Mouse (Mus musculus) heart, embryonic 16.5 days (tissue): Measurements from ENCODE around the gene Ldlrap1. TPM values are rescaled to one million over a fixed set of nuclear protein-coding genes. Genes with fewer than 3 reads are reported as not detected.

ENCODE experiments used
- ATAC-seq: fragments of 200-750 bp; cut with Nextera tagmentation; replicated peaks from 2 replicates; pipeline ENCODE4 v1.8.0; 2017; ENCODE audit warnings: moderate number of reproducible peaks; ENCODE audit not compliant: insufficient read depth, low FRiP score; ENCODE audit errors: extremely low read depth
- H3K27ac ChIP-seq: fragments of 300-500 bp; sonication (generic); 2 replicates; pipeline ENCODE4 v1.5.1; 2014; ENCODE audit warnings: mild to moderate bottlenecking, low read length, control low read depth, moderate library complexity
- H3K27me3 ChIP-seq: fragments of 300-500 bp; sonication (generic); 2 replicates; pipeline ENCODE4 v1.6.1; 2014; ENCODE audit warnings: low read length, mixed read lengths; ENCODE audit not compliant: control insufficient read depth, insufficient read depth
- H3K36me3 ChIP-seq: fragments of 300-500 bp; sonication (generic); 2 replicates; pipeline ENCODE4 v1.6.1; 2014; ENCODE audit not compliant: control insufficient read depth, insufficient read depth
- H3K4me1 ChIP-seq: fragments of 300-500 bp; sonication (generic); 2 replicates; pipeline ENCODE4 v1.6.1; 2014; ENCODE audit warnings: low read length, mixed read lengths; ENCODE audit not compliant: control insufficient read depth, insufficient read depth
- H3K4me2 ChIP-seq: fragments of 300-500 bp; sonication (generic); 2 replicates; pipeline ENCODE4 v1.6.1; 2014; ENCODE audit warnings: low read depth, mild to moderate bottlenecking, control low read depth, low read length
- H3K4me3 ChIP-seq: fragments of 300-500 bp; sonication (generic); 2 replicates; pipeline ENCODE4 v1.5.1; 2014; ENCODE audit warnings: mild to moderate bottlenecking, control low read depth, low read length
- H3K9ac ChIP-seq: fragments of 300-500 bp; sonication (generic); 2 replicates; pipeline ENCODE4 v1.6.1; 2014; ENCODE audit warnings: low read length, control low read depth
- H3K9me3 ChIP-seq: fragments of 300-500 bp; sonication (generic); replicated peaks from 2 replicates; pipeline ENCODE4 v1.6.1; 2016; ENCODE audit warnings: low read length; ENCODE audit not compliant: control insufficient read depth
- WGBS: fragments of 180-500 bp; shearing (Covaris S2); extraction: QIAGEN DNeasy Blood & Tissue Kit; methylation state at CpG from one replicate; pipeline ENCODE4 v1.1.7; 2014; 5-methylcytosine and 5-hydroxymethylcytosine counted together
- polyA plus RNA-seq: library from polyadenylated mRNA; unstranded; fragments of >200 nt; fragmentation: Nextera tagmentation; extraction: Ambion mirVana; gene quantifications from 2 replicates; pipeline ENCODE4 v1.2.1, GENCODE M21; 2015

The Ldlrap1 gene
- polyA plus RNA-seq, 1 experiment from 2014 or later, result 14.7 TPM

- no peak overlapping the region for H3K27ac ChIP-seq
- peaks cover 37% of the 10 kb centered on the region for H3K4me1 ChIP-seq
- no peaks in the 10 kb centered on the region for H3K9me3 ChIP-seq
- H3K9ac ChIP-seq, result peak overlapping the region; percentile 91
- H3K4me2 ChIP-seq, result peak overlapping the region; percentile 90
- 13% methylated on average over 21 of the region's 21 CpGs for WGBS
- H3K36me3 ChIP-seq, result no peaks in the 10 kb centered on the region
- no peaks in the 10 kb centered on the region for H3K27me3 ChIP-seq
- H3K4me3 ChIP-seq, result peak overlapping the region; percentile 84
- ATAC-seq, result no peak
Observed at GRCm38 (mm10) chr4:134768226-134768888, 533 bp upstream of the Ldlrap1 start.

- Histone ChIP-seq H3K27ac (peak overlapping the region; percentile 58), H3K36me3 (no peaks in the 10 kb centered on the region), H3K4me1 (peaks cover 40% of the 10 kb centered on the region), H3K27me3 (no peaks in the 10 kb centered on the region), H3K4me2 (peak overlapping the region; percentile 90), H3K4me3 (peak overlapping the region; percentile 84), H3K9me3 (no peaks in the 10 kb centered on the region), H3K9ac (peak overlapping the region; percentile 91)
- ATAC-seq, result no peak; the same call in 1 of the 2 replicates
- WGBS, result 2% methylated on average over 21 of the region's 23 CpGs
Observed at GRCm38 (mm10) chr4:134766904-134767425, 859 bp downstream of the Ldlrap1 start.

GRCm38 (mm10) chr4:134766277-134766676 lies 1.5 kb downstream of the Ldlrap1 start:
- 64% methylated on average over 6 of the region's 6 CpGs for WGBS
- H3K9ac ChIP-seq, result no peak overlapping the region

GRCm38 (mm10) chr4:134764333-134764732 lies 3.5 kb downstream of the Ldlrap1 start:
- Histone ChIP-seq H3K27me3 (no peaks in the 10 kb centered on the region), H3K4me1 (peaks cover 65% of the 10 kb centered on the region), H3K4me2 (no peak overlapping the region), H3K27ac (no peak overlapping the region), H3K9me3 (no peaks in the 10 kb centered on the region), H3K4me3 (no peak overlapping the region), H3K9ac (no peak overlapping the region), H3K36me3 (no peaks in the 10 kb centered on the region)
- 24% methylated on average over 3 of the region's 3 CpGs for WGBS
- no peak for ATAC-seq

More at GRCm38 (mm10) chr4:134766277-134766676, 1.5 kb downstream of the Ldlrap1 start:
- no peak for ATAC-seq
- Histone ChIP-seq H3K36me3 (no peaks in the 10 kb centered on the region), H3K4me1 (peaks cover 46% of the 10 kb centered on the region), H3K9me3 (no peaks in the 10 kb centered on the region), H3K27me3 (no peaks in the 10 kb centered on the region), H3K4me3 (peak overlapping the region; percentile 84), H3K27ac (no peak overlapping the region), H3K4me2 (peak overlapping the region; percentile 90)

DNA sequence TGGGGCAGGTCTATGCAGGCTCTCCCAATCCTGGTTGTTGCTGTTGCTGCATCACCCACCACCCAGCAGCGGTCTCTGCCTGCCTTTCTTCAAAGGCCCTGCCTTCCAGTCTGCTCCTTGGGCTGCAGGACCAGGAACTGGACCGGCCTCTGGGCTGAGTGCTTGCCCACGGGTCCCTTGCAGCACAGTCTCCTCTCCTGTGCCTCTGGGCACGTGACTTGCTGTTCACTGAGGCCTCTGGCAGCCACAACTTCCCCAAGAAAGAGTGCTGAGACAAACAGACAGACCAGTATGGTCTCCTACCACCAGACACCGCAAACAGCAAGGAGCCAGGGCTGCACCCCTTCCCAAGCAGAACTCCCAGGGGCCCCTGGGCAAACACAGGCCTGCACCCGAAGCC lies 5.5 kb downstream of the Ldlrap1 start:
- H3K4me2 ChIP-seq, result no peak overlapping the region
- peak overlapping the region; percentile 28; the same call in 1 of the 2 replicates for H3K9ac ChIP-seq

GRCm38 (mm10) chr4:134760793-134761201 lies 7.0 kb downstream of the Ldlrap1 start:
- H3K4me3 ChIP-seq, result no peak overlapping the region
- H3K27ac ChIP-seq, result peak overlapping the region; percentile 69
- ATAC-seq, result peak; percentile 57
- H3K9me3 ChIP-seq, result no peaks in the 10 kb centered on the region
- no peaks in the 10 kb centered on the region for H3K36me3 ChIP-seq
- peak overlapping the region; percentile 45; the same call in 1 of the 2 replicates for H3K4me2 ChIP-seq
- H3K9ac ChIP-seq, result peak overlapping the region; percentile 12; the same call in 1 of the 2 replicates
- no peaks in the 10 kb centered on the region for H3K27me3 ChIP-seq
- WGBS, result 11% methylated on average over 9 of the region's 9 CpGs
- peaks cover 64% of the 10 kb centered on the region for H3K4me1 ChIP-seq

More for the DNA sequence above, 5.5 kb downstream of the Ldlrap1 start:
- Histone ChIP-seq H3K36me3 (no peaks in the 10 kb centered on the region), H3K4me1 (peaks cover 65% of the 10 kb centered on the region), H3K27me3 (no peaks in the 10 kb centered on the region), H3K9me3 (no peaks in the 10 kb centered on the region), H3K4me3 (no peak overlapping the region), H3K27ac (peak overlapping the region; percentile 14; the same call in 1 of the 2 replicates)
- WGBS, result 49% methylated on average over 6 of the region's 6 CpGs
- ATAC-seq, result no peak

- Histone ChIP-seq H3K4me3 (no peak overlapping the region), H3K36me3 (no peaks in the 10 kb centered on the region), H3K27me3 (no peaks in the 10 kb centered on the region), H3K9ac (no peak overlapping the region), H3K27ac (peak overlapping the region; percentile 69), H3K9me3 (no peaks in the 10 kb centered on the region), H3K4me1 (peaks cover 60% of the 10 kb centered on the region), H3K4me2 (peak overlapping the region; percentile 45; the same call in 1 of the 2 replicates)
- WGBS, result 63% methylated on average over 6 of the region's 6 CpGs
- no peak for ATAC-seq
Observed at GRCm38 (mm10) chr4:134760281-134760680, 7.5 kb downstream of the Ldlrap1 start.

GRCm38 (mm10) chr4:134759564-134759963 lies 8.3 kb downstream of the Ldlrap1 start:
- Histone ChIP-seq H3K27me3 (no peaks in the 10 kb centered on the region), H3K9ac (no peak overlapping the region), H3K4me3 (no peak overlapping the region), H3K4me2 (no peak overlapping the region), H3K27ac (no peak overlapping the region), H3K4me1 (peaks cover 59% of the 10 kb centered on the region), H3K36me3 (no peaks in the 10 kb centered on the region), H3K9me3 (no peaks in the 10 kb centered on the region)
- WGBS, result 75% methylated on average over 7 of the region's 7 CpGs
- no peak for ATAC-seq

DNA sequence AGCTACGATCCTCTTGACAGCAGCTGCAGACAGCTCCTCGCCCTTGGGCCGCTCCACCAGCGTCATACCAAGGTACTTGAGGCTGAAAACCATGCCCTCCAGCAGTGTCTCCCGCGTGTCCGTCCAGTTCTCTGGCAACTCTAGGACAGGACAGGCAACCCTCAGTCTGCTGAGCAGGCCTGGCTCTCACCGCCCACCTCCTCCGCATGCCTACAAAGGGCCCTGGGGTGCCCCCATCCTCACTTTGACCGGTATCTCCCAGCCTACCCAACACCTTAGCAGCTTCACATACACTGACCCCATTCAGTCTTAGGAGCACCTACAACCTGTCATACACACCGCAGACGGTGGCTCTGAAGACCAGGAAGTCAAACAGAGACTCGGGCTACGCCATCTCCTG lies 8.9 kb downstream of the Ldlrap1 start:
- WGBS, result 90% methylated on average over 14 of the region's 14 CpGs
- ATAC-seq, result no peak
- peaks cover 53% of the 10 kb centered on the region for H3K4me1 ChIP-seq

More for the DNA sequence above, 8.9 kb downstream of the Ldlrap1 start:
- Histone ChIP-seq H3K27ac (no peak overlapping the region), H3K9ac (no peak overlapping the region), H3K4me3 (no peak overlapping the region), H3K4me2 (no peak overlapping the region), H3K27me3 (no peaks in the 10 kb centered on the region), H3K9me3 (no peaks in the 10 kb centered on the region), H3K36me3 (no peaks in the 10 kb centered on the region)
